Mouse (Mus musculus) olfactory bulb, adult 2 months (tissue): ENCODE data around the gene Ap4e1. TPM values are rescaled to one million over a fixed set of nuclear protein-coding genes. Genes with fewer than 3 reads are reported as not detected.

Experiments used
- H3K27ac ChIP-seq: fragments of 200-500 bp; 2 replicates; pipeline ENCODE4 v1.5.1; 2012; ENCODE audit warnings: low read depth, low read length; ENCODE audit not compliant: insufficient read depth
- H3K4me1 ChIP-seq: fragments of 200-500 bp; 2 replicates; pipeline ENCODE4 v1.6.1; 2012; ENCODE audit warnings: low read length; ENCODE audit not compliant: control insufficient read depth, insufficient read depth
- H3K4me3 ChIP-seq: fragments of 200-500 bp; 2 replicates; pipeline ENCODE4 v1.5.1; 2012; ENCODE audit warnings: mild to moderate bottlenecking, low read depth, low read length, moderate library complexity; ENCODE audit not compliant: insufficient read depth
- CTCF ChIP-seq: fragments of 200-500 bp; IDR thresholded peaks from 2 replicates; pipeline ENCODE4 v1.5.1; 2012; ENCODE audit warnings: low read depth, mild to moderate bottlenecking, low read length, moderate library complexity; ENCODE audit not compliant: insufficient read depth
- POLR2A ChIP-seq: fragments of 200-500 bp; IDR thresholded peaks from 2 replicates; pipeline ENCODE4 v1.6.1; 2012; ENCODE audit warnings: mild to moderate bottlenecking, low read depth, low read length, moderate library complexity; ENCODE audit not compliant: insufficient read depth
- WGBS: fragments of 180-500 bp; shearing (Covaris S2); methylation state at CpG from one replicate; pipeline ENCODE4 v1.1.7; 2018; 5-methylcytosine and 5-hydroxymethylcytosine counted together
- polyA plus RNA-seq: library from polyadenylated mRNA; stranded (reverse); fragments of >200 nt; gene quantifications from 2 replicates; pipeline ENCODE4 v1.2.4, GENCODE M21; 2012; ENCODE audit warnings: low replicate concordance; ENCODE audit not compliant: missing spikeins, insufficient read depth, insufficient read length

The Ap4e1 gene
- polyA plus RNA-seq = not detected in 2 replicates

GRCm38 (mm10) chr2:127008469-127008998 is at the start of gene Ap4e1:
Gene Ap4e1 (plus strand): TSS chr2:127008717.
- no peak within 1 kb of the TSS for H3K27ac ChIP-seq
- TF ChIP-seq CTCF (peak; percentile 91), POLR2A (peak; percentile 74)
- under 1% methylated on average over 40 of the region's 40 CpGs for WGBS
- 0 out of 2 replicates have a peak, but pooled peaks cover 2% of the 10 kb centered on the region for H3K4me1 ChIP-seq
- peak within 1 kb of the TSS; percentile 91 for H3K4me3 ChIP-seq

- Histone ChIP-seq H3K4me3 (no peak overlapping the region), H3K4me1 (no peaks in the 10 kb centered on the region), H3K27ac (no peak overlapping the region)
- TF ChIP-seq POLR2A (no peak), CTCF (no peak)
- WGBS = 84% methylated on average over 2 of the region's 2 CpGs
Measured at GRCm38 (mm10) chr2:126961696-126962095, 46.8 kb upstream of the Ap4e1 start.

- Histone ChIP-seq H3K4me1 (no peaks in the 10 kb centered on the region), H3K4me3 (no peak overlapping the region), H3K27ac (no peak overlapping the region)
- TF ChIP-seq POLR2A (no peak), CTCF (no peak)
- WGBS = 37% methylated on average over 6 of the region's 6 CpGs
Measured at GRCm38 (mm10) chr2:126977428-126977827, 31.1 kb upstream of the Ap4e1 start.

GRCm38 (mm10) chr2:126983221-126983620 is 25.3 kb upstream of the Ap4e1 start:
- Histone ChIP-seq H3K4me3 (no peak overlapping the region), H3K4me1 (no peaks in the 10 kb centered on the region), H3K27ac (no peak overlapping the region)
- 83% methylated on average over 4 of the region's 4 CpGs for WGBS
- TF ChIP-seq POLR2A = no peak
- TF ChIP-seq CTCF = no peak

GRCm38 (mm10) chr2:126989919-126990318 is 18.6 kb upstream of the Ap4e1 start:
- TF ChIP-seq CTCF (no peak), POLR2A (no peak)
- Histone ChIP-seq H3K27ac (no peak overlapping the region), H3K4me3 (no peak overlapping the region), H3K4me1 (no peaks in the 10 kb centered on the region)
- WGBS = 90% methylated on average over 6 of the region's 6 CpGs

GRCm38 (mm10) chr2:126992742-126993141 is 15.8 kb upstream of the Ap4e1 start:
- 79% methylated on average over 12 of the region's 12 CpGs for WGBS
- Histone ChIP-seq H3K4me1 (no peaks in the 10 kb centered on the region), H3K27ac (no peak overlapping the region), H3K4me3 (no peak overlapping the region)
- no peak for TF ChIP-seq POLR2A
- no peak for TF ChIP-seq CTCF

- 87% methylated on average over 6 of the region's 6 CpGs for WGBS
- Histone ChIP-seq H3K4me3 (no peak overlapping the region), H3K27ac (no peak overlapping the region), H3K4me1 (no peaks in the 10 kb centered on the region)
- TF ChIP-seq CTCF (no peak), POLR2A (no peak)
Measured at GRCm38 (mm10) chr2:126994384-126995166, 13.9 kb upstream of the Ap4e1 start.

GRCm38 (mm10) chr2:126996737-126997136 is 11.8 kb upstream of the Ap4e1 start:
- 5% methylated on average over 5 of the region's 5 CpGs for WGBS
- Histone ChIP-seq H3K4me1 (no peaks in the 10 kb centered on the region), H3K27ac (no peak overlapping the region), H3K4me3 (no peak overlapping the region)
- TF ChIP-seq CTCF = no peak
- no peak for TF ChIP-seq POLR2A

GRCm38 (mm10) chr2:126998219-126998618 is 10.3 kb upstream of the Ap4e1 start:
- no peak for TF ChIP-seq CTCF
- H3K4me1 ChIP-seq = no peaks in the 10 kb centered on the region
- no peak overlapping the region for H3K27ac ChIP-seq
- whole genome bisulfite sequencing = 67% methylated on average over 7 of the region's 7 CpGs
- H3K4me3 ChIP-seq = no peak overlapping the region
